Mouse (Mus musculus): ENCODE measurements around the gene Bcdin3d. TPM values are rescaled to one million over a fixed set of nuclear protein-coding genes. Genes with fewer than 3 reads are reported as not detected.

The Bcdin3d gene
- total RNA-seq, 1 experiment = 36.1 TPM

GRCm38 (mm10) chr15:99423131-99423530 is 51.4 kb downstream of the Bcdin3d start:
- peaks cover 2% of the 10 kb centered on the region; the same call in 1 of the 2 replicates for H3K36me3 ChIP-seq (ENCODE audit: control insufficient read depth, insufficient read depth, low read length, poor library complexity, severe bottlenecking)
- H3K4me3 ChIP-seq (ENCODE audit: insufficient read depth in 1 of 2, low read depth in 1 of 2, low read length in 2 of 2, poor library complexity in 1 of 2, severe bottlenecking in 1 of 2) = no peak overlapping the region
- H3K4me1 ChIP-seq (ENCODE audit: control insufficient read depth in 2 of 2, insufficient read depth in 2 of 2, low read length in 2 of 2, poor library complexity in 1 of 2) = peaks cover 11 to 24% of the 10 kb centered on the region in 2 experiments
- peak overlapping the region; percentile 21; the same call in 1 of the 2 replicates for H3K9ac ChIP-seq (ENCODE audit: insufficient read depth, low read depth, low read length, poor library complexity, severe bottlenecking)
- H3K9me3 ChIP-seq (ENCODE audit: control insufficient read depth, insufficient read depth, low read depth, low read length) = no peaks in the 10 kb centered on the region
- DNase-seq (ENCODE audit: low read depth, low spot score) = no peak
- no peak overlapping the region for H3K27ac ChIP-seq (ENCODE audit: insufficient read depth, low read depth, low read length, poor library complexity, severe bottlenecking)
- TF ChIP-seq ZNF384 (IDR thresholded peaks at IDR 0.05; ENCODE audit: low read depth, low read length) (no peak), CHD2 (IDR thresholded peaks at IDR 0.05; ENCODE audit: low read depth, low read length) (no peak), HCFC1 (IDR thresholded peaks at IDR 0.05; ENCODE audit: borderline replicate concordance, insufficient read depth, low read length) (no peak), ZC3H11A (IDR thresholded peaks at IDR 0.05; ENCODE audit: borderline replicate concordance, low read depth, low read length) (no peak), MAFK (IDR thresholded peaks at IDR 0.05; ENCODE audit: insufficient read depth, low read depth, low read length) (no peak)
- in situ Hi-C loops (cut with MboI; ENCODE audit: low sequenced_read_pairs in 2 of 2, unreplicated experiment in 2 of 2) = no loop called here

GRCm38 (mm10) chr15:99422551-99422950 is 52.0 kb downstream of the Bcdin3d start:
- DNase-seq (ENCODE audit: low read depth, low spot score) = no peak
- in situ Hi-C loops (cut with MboI; ENCODE audit: low sequenced_read_pairs in 2 of 2, unreplicated experiment in 2 of 2) = no loop called here
- H3K4me1 ChIP-seq (ENCODE audit: control insufficient read depth in 2 of 2, insufficient read depth in 2 of 2, low read length in 2 of 2, poor library complexity in 1 of 2) = peaks cover 11 to 26% of the 10 kb centered on the region in 2 experiments
- no peak overlapping the region for H3K27ac ChIP-seq (ENCODE audit: insufficient read depth, low read depth, low read length, poor library complexity, severe bottlenecking)
- peak overlapping the region; percentile 21; the same call in 1 of the 2 replicates for H3K9ac ChIP-seq (ENCODE audit: insufficient read depth, low read depth, low read length, poor library complexity, severe bottlenecking)
- H3K36me3 ChIP-seq (ENCODE audit: control insufficient read depth, insufficient read depth, low read length, poor library complexity, severe bottlenecking) = peaks cover 2% of the 10 kb centered on the region; the same call in 1 of the 2 replicates
- no peaks in the 10 kb centered on the region for H3K9me3 ChIP-seq (ENCODE audit: control insufficient read depth, insufficient read depth, low read depth, low read length)
- H3K4me3 ChIP-seq (ENCODE audit: insufficient read depth in 1 of 2, low read depth in 1 of 2, low read length in 2 of 2, poor library complexity in 1 of 2, severe bottlenecking in 1 of 2) = no peak overlapping the region
- TF ChIP-seq CHD2 (IDR thresholded peaks at IDR 0.05; ENCODE audit: low read depth, low read length) = no peak
- no peak for TF ChIP-seq ZNF384 (IDR thresholded peaks at IDR 0.05; ENCODE audit: low read depth, low read length)
- no peak for TF ChIP-seq HCFC1 (IDR thresholded peaks at IDR 0.05; ENCODE audit: borderline replicate concordance, insufficient read depth, low read length)
- no peak for TF ChIP-seq MAFK (IDR thresholded peaks at IDR 0.05; ENCODE audit: insufficient read depth, low read depth, low read length)
- TF ChIP-seq ZC3H11A (IDR thresholded peaks at IDR 0.05; ENCODE audit: borderline replicate concordance, low read depth, low read length) = no peak

GRCm38 (mm10) chr15:99421676-99422075 is 52.9 kb downstream of the Bcdin3d start:
- no peak for TF ChIP-seq ZC3H11A (IDR thresholded peaks at IDR 0.05; ENCODE audit: borderline replicate concordance, low read depth, low read length)
- no peak for TF ChIP-seq HCFC1 (IDR thresholded peaks at IDR 0.05; ENCODE audit: borderline replicate concordance, insufficient read depth, low read length)
- TF ChIP-seq CHD2 (IDR thresholded peaks at IDR 0.05; ENCODE audit: low read depth, low read length) = no peak
- no peak for TF ChIP-seq MAFK (IDR thresholded peaks at IDR 0.05; ENCODE audit: insufficient read depth, low read depth, low read length)
- TF ChIP-seq ZNF384 (IDR thresholded peaks at IDR 0.05; ENCODE audit: low read depth, low read length) = no peak
- peak overlapping the region; percentile 0; the same call in 1 of the 2 replicates for H3K9ac ChIP-seq (ENCODE audit: insufficient read depth, low read depth, low read length, poor library complexity, severe bottlenecking)
- no peaks in the 10 kb centered on the region for H3K36me3 ChIP-seq (ENCODE audit: control insufficient read depth, insufficient read depth, low read length, poor library complexity, severe bottlenecking)
- H3K4me3 ChIP-seq (ENCODE audit: insufficient read depth in 1 of 2, low read depth in 1 of 2, low read length in 2 of 2, poor library complexity in 1 of 2, severe bottlenecking in 1 of 2) = 0 out of 4 replicates have a peak overlapping the region, but pooled peaks of 1 of the 2 experiments have one; percentile 21
- in situ Hi-C loops (cut with MboI; ENCODE audit: low sequenced_read_pairs in 2 of 2, unreplicated experiment in 2 of 2) = no loop called here
- peak overlapping the region; percentile 42 for H3K27ac ChIP-seq (ENCODE audit: insufficient read depth, low read depth, low read length, poor library complexity, severe bottlenecking)
- peaks cover 11 to 29% of the 10 kb centered on the region in 2 experiments for H3K4me1 ChIP-seq (ENCODE audit: control insufficient read depth in 2 of 2, insufficient read depth in 2 of 2, low read length in 2 of 2, poor library complexity in 1 of 2)
- no peaks in the 10 kb centered on the region for H3K9me3 ChIP-seq (ENCODE audit: control insufficient read depth, insufficient read depth, low read depth, low read length)
- no peak for DNase-seq (ENCODE audit: low read depth, low spot score)

GRCm38 (mm10) chr15:99421152-99421551 is 53.4 kb downstream of the Bcdin3d start:
- in situ Hi-C loops (cut with MboI; ENCODE audit: low sequenced_read_pairs in 2 of 2, unreplicated experiment in 2 of 2) = no loop called here
- peak overlapping the region; percentile 40 to 60; a peak in 3 of 4 replicates for H3K4me3 ChIP-seq (ENCODE audit: insufficient read depth in 1 of 2, low read depth in 1 of 2, low read length in 2 of 2, poor library complexity in 1 of 2, severe bottlenecking in 1 of 2)
- peak overlapping the region; percentile 93 for H3K27ac ChIP-seq (ENCODE audit: insufficient read depth, low read depth, low read length, poor library complexity, severe bottlenecking)
- DNase-seq (ENCODE audit: low read depth, low spot score) = peak; percentile 82
- H3K9me3 ChIP-seq (ENCODE audit: control insufficient read depth, insufficient read depth, low read depth, low read length) = no peaks in the 10 kb centered on the region
- peaks cover 11 to 32% of the 10 kb centered on the region in 2 experiments for H3K4me1 ChIP-seq (ENCODE audit: control insufficient read depth in 2 of 2, insufficient read depth in 2 of 2, low read length in 2 of 2, poor library complexity in 1 of 2)
- no peaks in the 10 kb centered on the region for H3K36me3 ChIP-seq (ENCODE audit: control insufficient read depth, insufficient read depth, low read length, poor library complexity, severe bottlenecking)
- H3K9ac ChIP-seq (ENCODE audit: insufficient read depth, low read depth, low read length, poor library complexity, severe bottlenecking) = peak overlapping the region; percentile 61
- TF ChIP-seq ZNF384 (IDR thresholded peaks at IDR 0.05; ENCODE audit: low read depth, low read length) (no peak), CHD2 (IDR thresholded peaks at IDR 0.05; ENCODE audit: low read depth, low read length) (no peak), ZC3H11A (IDR thresholded peaks at IDR 0.05; ENCODE audit: borderline replicate concordance, low read depth, low read length) (no peak), MAFK (IDR thresholded peaks at IDR 0.05; ENCODE audit: insufficient read depth, low read depth, low read length) (peak; percentile 34; the same call in 1 of the 2 replicates), HCFC1 (IDR thresholded peaks at IDR 0.05; ENCODE audit: borderline replicate concordance, insufficient read depth, low read length) (0 out of 2 replicates have a peak, but pooled peaks have one; percentile 20)
